Mouse (Mus musculus) testis, adult 2 months (tissue): ENCODE measurements at regions not wholly inside any gene's neighbourhood (a gene's known extent, or its start where the extent isn't known, plus 50 kb on each side); places are given as distances from the start of the nearest gene placed in this dataset.

Experiments
- H3K27ac ChIP-seq: fragments of 200-500 bp; 2 replicates; pipeline ENCODE4 v1.5.1; 2012; ENCODE audit warnings: low read depth, low read length; ENCODE audit not compliant: control insufficient read depth, insufficient read depth
- H3K27me3 ChIP-seq: fragments of 200-500 bp; 2 replicates; pipeline ENCODE4 v1.6.1; 2012; ENCODE audit warnings: mild to moderate bottlenecking, low read length, moderate library complexity; ENCODE audit not compliant: control insufficient read depth, insufficient read depth
- H3K36me3 ChIP-seq: fragments of 200-500 bp; 2 replicates; pipeline ENCODE4 v1.6.1; 2012; ENCODE audit warnings: mild to moderate bottlenecking, low read length; ENCODE audit not compliant: control insufficient read depth, insufficient read depth
- H3K4me1 ChIP-seq: fragments of 200-500 bp; 2 replicates; pipeline ENCODE4 v1.6.1; 2012; ENCODE audit warnings: low read length; ENCODE audit not compliant: control insufficient read depth, insufficient read depth
- H3K4me3 ChIP-seq: fragments of 200-500 bp; 2 replicates; pipeline ENCODE4 v1.5.1; 2012; ENCODE audit warnings: low read depth, mild to moderate bottlenecking, low read length, moderate library complexity, mixed read lengths; ENCODE audit not compliant: control insufficient read depth
- CTCF ChIP-seq: fragments of 200-500 bp; IDR thresholded peaks from 2 replicates; pipeline ENCODE4 v1.5.1; 2012; ENCODE audit warnings: low read depth, mild to moderate bottlenecking, inconsistent platforms, low read length, moderate library complexity; ENCODE audit not compliant: control insufficient read depth, insufficient read depth, insufficient replicate concordance
- POLR2A ChIP-seq: fragments of 200-500 bp; IDR thresholded peaks from 2 replicates; pipeline ENCODE4 v1.6.1; 2012; ENCODE audit warnings: low read depth, mild to moderate bottlenecking, inconsistent platforms, low read length, moderate library complexity; ENCODE audit not compliant: control insufficient read depth

- no peaks in the 10 kb centered on the region for H3K27me3 ChIP-seq
- TF ChIP-seq POLR2A (no peak), CTCF (no peak)
Observed at GRCm38 (mm10) chr6:71012436-71012822, 56.1 kb downstream of the Foxi3 start.

GRCm38 (mm10) chr6:71012823-71013461 lies 56.6 kb downstream of the Foxi3 start:
- TF ChIP-seq POLR2A (no peak), CTCF (peak; percentile 60; the same call in 1 of the 2 replicates)
- Histone ChIP-seq H3K27me3 (no peaks in the 10 kb centered on the region), H3K4me1 (peaks cover 5% of the 10 kb centered on the region), H3K27ac (no peak overlapping the region), H3K4me3 (peak overlapping the region; percentile 60), H3K36me3 (no peaks in the 10 kb centered on the region)

More at GRCm38 (mm10) chr6:71012436-71012822, 56.1 kb downstream of the Foxi3 start:
- Histone ChIP-seq H3K4me1 (peaks cover 5% of the 10 kb centered on the region), H3K36me3 (no peaks in the 10 kb centered on the region), H3K4me3 (peak overlapping the region; percentile 60; the same call in 1 of the 2 replicates), H3K27ac (no peak overlapping the region)

GRCm38 (mm10) chr6:71016388-71016787 lies 60.1 kb downstream of the Foxi3 start:
- no peak overlapping the region for H3K27ac ChIP-seq
- peaks cover 5% of the 10 kb centered on the region for H3K4me1 ChIP-seq
- TF ChIP-seq POLR2A (no peak), CTCF (no peak)
- H3K27me3 ChIP-seq = no peaks in the 10 kb centered on the region
- no peaks in the 10 kb centered on the region for H3K36me3 ChIP-seq
- H3K4me3 ChIP-seq = no peak overlapping the region

- peaks cover 3% of the 10 kb centered on the region; the same call in 1 of the 2 replicates for H3K4me1 ChIP-seq
- H3K36me3 ChIP-seq = no peaks in the 10 kb centered on the region
- no peaks in the 10 kb centered on the region for H3K27me3 ChIP-seq
- no peak overlapping the region for H3K27ac ChIP-seq
- no peak overlapping the region for H3K4me3 ChIP-seq
- TF ChIP-seq CTCF (no peak), POLR2A (no peak)
Observed at GRCm38 (mm10) chr6:71021353-71021752, 65.0 kb downstream of the Foxi3 start.

- Histone ChIP-seq H3K4me3 (no peak overlapping the region), H3K36me3 (no peaks in the 10 kb centered on the region), H3K27me3 (no peaks in the 10 kb centered on the region), H3K27ac (no peak overlapping the region), H3K4me1 (peaks cover 3% of the 10 kb centered on the region; the same call in 1 of the 2 replicates)
- TF ChIP-seq POLR2A (no peak), CTCF (no peak)
Observed at GRCm38 (mm10) chr6:71025472-71025871, 69.1 kb downstream of the Foxi3 start.

- H3K4me1 ChIP-seq = no peaks in the 10 kb centered on the region
- H3K27me3 ChIP-seq = no peaks in the 10 kb centered on the region
- TF ChIP-seq POLR2A (no peak), CTCF (no peak)
- H3K27ac ChIP-seq = no peak overlapping the region
- no peak overlapping the region for H3K4me3 ChIP-seq
- no peaks in the 10 kb centered on the region for H3K36me3 ChIP-seq
Observed at GRCm38 (mm10) chr6:71029663-71030062, 73.3 kb downstream of the Foxi3 start.

- H3K4me3 ChIP-seq = no peak overlapping the region
- no peaks in the 10 kb centered on the region for H3K27me3 ChIP-seq
Observed at GRCm38 (mm10) chr6:71030541-71030940, 74.2 kb downstream of the Foxi3 start.

GRCm38 (mm10) chr6:71044241-71044640 lies 87.9 kb downstream of the Foxi3 start:
- Histone ChIP-seq H3K4me1 (peaks cover 7% of the 10 kb centered on the region), H3K36me3 (no peaks in the 10 kb centered on the region), H3K4me3 (no peak overlapping the region), H3K27ac (no peak overlapping the region), H3K27me3 (no peaks in the 10 kb centered on the region)
- TF ChIP-seq POLR2A (no peak), CTCF (no peak)

More at GRCm38 (mm10) chr6:71030541-71030940, 74.2 kb downstream of the Foxi3 start:
- Histone ChIP-seq H3K27ac (no peak overlapping the region), H3K4me1 (no peaks in the 10 kb centered on the region), H3K36me3 (no peaks in the 10 kb centered on the region)
- TF ChIP-seq CTCF = no peak
- no peak for TF ChIP-seq POLR2A
